Mouse (Mus musculus) WW6 (cell line): ENCODE measurements around the gene Nfatc2.

Source experiments
- DNase-seq: peaks from one replicate; pipeline ENCODE4 v3.0.0-alpha.2; 2013; ENCODE audit warnings: low read depth, low spot score

The Nfatc2 gene

DNA sequence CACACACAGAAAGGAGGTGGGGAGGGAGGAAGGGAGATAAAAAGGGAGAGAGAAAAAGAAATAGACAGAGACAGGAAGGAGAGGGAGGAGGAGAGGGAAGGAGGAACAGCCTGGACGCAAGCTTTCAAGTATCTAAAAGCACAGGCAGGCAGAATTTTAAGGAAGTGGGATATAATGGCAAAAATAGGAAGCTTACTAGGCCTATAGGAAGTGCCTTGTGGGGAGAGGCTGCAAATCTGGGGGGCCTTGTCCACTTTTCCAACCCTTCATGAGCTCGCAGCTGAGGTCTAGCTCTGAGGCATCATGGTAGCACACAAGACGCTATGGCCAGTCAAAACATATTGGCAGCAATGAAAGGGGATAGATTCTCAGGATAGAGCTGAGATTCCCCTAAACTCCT is 22.3 kb downstream of the Nfatc2 start:
- DNase-seq: no peak

DNA sequence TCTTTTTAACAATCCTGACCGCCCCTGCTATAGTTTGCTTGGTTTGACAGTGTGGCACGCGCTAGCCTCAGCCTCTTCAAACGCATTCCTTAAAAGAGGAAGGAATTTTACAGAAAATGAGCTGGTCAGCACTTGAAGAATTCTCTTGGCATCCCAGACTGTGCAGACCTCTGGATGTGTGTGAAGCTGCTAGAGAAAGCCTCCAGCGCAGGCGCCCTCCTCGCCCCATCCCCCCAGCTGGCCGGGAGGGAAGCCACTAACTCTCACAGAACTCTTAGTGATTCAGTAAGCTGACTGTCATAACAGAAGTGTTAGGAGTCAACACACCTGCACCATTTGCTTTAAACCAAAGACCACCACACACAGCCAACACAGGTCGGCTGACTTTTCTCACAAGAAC is 23.3 kb downstream of the Nfatc2 start:
- DNase-seq: no peak

DNA sequence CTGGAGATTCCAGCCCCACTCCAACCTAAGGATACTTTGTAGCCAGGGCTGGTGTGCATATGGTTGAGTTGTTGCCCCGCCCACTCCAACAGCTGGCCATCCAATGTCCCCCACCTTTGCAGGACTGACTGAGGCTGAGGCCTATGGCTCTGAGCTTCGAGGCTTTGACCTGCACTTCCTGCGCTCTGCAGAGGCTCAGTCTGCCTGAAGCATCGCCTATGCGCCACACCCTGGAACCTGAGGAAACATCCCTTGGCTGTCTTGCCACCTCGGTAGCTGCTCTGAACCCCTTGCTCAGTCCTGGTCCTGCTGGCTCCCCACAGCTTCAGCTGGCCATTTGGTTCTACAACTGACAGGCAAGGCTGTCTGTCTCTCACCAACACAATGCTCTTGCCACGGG is 24.1 kb downstream of the Nfatc2 start:
- DNase-seq: no peak

DNA sequence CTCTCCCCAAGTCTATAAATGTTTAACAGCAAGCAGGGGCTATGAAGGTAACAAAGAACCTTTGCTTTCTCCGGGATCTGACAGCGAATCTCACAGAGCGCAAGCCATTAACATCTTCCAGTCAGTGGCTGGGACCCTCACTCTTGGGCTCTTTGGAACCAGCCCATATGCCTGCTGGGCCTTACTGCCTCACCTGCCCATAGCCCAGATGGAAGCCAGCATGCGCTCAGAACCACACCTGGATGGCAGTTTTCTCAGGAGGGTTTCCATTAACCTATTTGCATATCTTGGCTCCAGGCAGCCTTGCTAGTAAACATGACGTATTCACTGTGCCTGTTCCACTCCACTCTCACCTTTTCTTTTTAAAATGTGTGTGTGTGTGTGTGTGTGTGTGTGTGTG is 25.6 kb downstream of the Nfatc2 start:
- no peak for DNase-seq

DNA sequence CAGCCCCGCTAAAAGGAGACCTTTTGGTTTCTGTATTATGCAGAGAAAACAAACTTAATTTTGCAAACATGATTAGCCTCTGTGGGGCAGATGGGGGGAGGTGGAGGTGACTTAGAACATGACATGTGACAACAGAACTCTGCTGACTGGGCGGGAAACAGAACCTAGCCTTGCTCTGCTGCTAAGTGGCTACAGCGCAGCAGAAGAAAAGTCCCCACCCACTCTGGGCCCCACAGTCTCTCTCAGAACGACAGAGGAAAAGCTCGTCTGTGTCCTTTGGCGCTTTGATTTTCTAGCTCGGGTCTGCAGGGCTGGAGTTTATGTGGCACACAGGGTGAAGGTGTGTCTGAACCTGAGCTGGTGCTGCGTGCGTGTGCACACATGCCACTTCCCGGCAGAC is 26.5 kb downstream of the Nfatc2 start:
- DNase-seq: no peak

DNA sequence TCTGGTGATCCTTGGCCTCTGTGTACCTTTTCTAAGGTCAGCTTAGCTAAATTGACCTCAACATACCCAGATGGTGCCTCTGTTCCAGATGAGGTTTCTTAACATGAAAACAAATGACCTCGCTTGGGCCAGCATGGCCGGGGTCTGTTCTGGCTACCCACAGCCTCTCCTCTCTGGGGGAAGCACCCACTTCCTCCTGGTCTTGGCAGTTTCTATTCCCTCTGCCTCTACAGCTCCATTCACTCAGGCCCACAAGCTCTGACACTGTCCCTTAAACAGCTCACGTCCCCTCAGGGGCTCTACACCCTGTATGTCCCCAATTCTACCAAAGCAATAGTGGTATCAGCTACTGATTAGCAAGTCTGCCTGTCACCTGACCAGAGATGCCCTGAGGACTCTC is 27.6 kb downstream of the Nfatc2 start:
- DNase-seq: no peak

DNA sequence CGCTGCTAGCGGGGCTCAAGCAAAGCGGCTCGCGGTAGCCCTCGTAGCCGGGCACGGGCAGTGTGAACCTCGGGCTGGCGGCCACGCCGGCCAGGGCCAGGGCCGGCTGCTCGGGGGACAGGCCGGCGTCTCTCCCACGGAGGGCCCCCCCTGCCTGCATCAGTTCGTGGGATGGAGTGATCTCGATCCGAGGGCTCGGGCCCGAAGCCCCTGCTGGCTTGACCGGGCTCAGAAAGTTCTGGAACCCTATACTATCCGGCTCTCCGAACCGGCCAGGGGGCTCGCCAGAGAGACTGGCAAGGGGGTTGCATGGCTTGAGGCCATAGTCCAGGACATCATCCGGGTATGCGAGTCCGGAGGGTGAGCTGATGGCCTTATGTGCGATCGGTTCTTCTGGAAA is 30.2 kb downstream of the Nfatc2 start:
- no peak for DNase-seq

DNA sequence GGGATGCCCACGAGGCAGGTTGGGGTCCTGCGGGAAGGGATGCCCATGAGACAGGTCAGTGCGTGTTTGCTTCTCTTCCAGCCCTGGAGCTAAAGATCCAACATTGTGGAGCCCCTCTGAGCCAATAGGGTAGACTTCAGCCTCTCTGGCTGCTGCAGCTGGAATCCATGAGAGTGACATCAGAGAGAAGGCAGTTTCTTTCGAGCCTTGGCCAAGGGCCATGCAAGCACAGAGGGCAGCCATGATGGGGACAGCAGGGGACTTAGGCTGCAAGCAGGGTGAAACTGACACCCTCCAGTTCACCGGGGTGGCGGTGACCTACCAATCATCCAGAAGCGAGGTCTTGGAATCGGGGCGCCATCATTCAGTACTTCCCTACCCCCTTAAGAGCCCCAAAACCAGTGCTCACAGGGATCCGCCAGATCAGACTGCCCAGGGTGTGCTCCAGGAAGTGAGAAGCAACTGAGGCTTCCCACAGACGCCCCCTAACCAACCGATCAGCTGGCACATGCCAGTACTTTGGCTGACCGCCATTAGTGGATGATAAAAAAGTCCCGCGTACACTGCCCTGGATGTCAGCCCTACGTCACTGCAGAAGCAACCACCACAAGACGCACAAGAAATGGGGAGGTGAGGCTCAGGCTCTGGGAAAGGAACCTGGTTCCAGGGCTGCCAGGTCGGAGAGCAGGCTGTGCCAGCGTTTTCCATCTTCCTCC is 35.8 kb downstream of the Nfatc2 start:
- no peak for DNase-seq

DNA sequence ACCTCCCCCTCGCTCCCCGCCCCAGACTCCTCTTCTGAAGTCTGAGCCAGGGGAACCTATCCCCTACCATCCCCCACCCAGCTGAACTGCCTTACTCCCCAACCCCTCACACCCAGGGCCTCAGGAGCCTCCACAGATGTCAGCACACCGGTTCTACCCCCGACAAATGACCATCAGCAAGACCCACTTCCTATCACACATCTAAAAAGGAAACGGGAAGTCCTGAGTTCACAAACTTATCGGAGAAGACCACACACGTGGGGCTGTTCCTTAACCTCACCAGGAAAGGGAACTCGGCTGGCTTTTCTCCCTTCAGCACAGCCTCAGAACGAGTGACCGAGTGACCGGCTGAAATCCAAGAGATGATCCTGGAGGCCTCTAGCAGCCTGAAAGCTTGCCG is 38.3 kb downstream of the Nfatc2 start:
- no peak for DNase-seq

DNA sequence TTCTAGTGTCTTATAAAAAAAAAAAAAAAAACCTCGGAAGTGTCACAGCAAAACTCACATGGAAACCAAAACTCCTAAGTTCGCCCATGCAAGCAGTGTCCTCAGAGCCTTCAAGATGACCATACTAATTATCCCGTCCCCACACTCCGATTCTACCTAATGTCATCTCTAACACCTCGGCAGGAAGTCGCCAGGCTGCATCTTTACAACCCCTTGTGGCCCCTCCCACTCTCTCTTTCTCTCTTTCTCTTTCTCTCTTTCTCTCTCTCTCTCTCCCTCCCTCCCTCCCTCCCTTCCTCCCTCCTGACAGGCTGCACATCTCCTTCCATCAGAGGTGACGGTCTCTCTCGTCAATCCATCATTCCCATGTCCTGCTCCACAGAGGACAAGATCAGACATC is 44.4 kb downstream of the Nfatc2 start:
- no peak for DNase-seq

DNA sequence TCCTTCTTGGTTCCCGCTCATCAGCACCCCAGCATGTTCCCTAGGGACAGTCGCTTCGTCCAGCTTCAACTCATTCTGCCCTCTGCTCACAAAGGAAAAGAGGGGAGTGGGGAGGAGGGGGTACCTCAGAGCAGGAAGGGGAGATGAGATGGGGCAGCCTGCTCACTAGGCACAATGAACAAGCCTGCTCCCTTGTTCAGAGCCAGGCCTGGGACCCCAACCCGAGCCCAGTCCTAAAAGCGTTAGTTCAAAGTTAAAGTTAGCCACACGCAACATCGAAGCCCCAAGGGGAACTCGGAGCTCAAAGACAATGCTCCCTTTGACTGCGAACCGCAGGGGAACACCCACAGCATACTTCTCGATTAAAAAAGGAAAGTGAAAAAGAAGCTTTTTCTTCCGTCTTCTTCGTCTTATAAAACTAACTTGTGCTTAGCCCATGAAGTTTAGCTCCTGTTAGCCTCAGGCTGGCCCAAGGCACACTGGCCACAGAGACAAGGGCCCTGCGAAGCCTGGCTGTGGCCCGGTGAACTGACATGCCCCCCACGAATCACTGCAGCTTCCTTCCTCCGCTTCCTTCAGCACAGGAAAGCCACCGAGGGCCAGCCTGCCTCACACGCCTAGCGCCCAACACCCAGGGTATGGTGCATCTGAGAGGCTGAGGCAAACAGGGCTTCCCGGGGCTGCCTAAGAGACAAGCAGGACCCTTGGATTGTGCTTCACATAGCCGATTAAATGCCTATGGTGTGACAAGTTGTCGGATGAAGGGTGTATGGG is 45.4 kb downstream of the Nfatc2 start:
- no peak for DNase-seq

DNA sequence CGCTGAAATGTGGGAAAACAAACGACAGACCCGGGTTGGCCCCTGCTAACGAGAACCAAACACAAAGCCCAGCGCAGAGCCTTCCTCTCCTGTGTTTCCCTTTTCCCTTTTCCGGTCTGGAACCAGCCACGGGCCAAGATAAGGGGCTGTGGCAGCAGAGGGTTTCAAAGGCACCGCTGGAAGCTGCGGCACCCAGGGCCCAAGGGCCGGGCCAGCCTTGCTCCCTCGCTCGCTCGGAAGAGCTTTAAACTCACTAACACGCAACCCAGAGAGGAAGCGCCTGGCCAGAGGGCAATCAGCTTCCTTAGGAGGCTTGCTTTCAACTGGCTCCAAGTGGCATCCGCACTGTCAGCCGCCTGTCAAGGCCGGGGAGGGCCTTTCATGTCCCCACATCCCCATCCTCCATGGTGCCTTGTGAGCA is 47.9 kb downstream of the Nfatc2 start:
- DNase-seq: no peak

DNA sequence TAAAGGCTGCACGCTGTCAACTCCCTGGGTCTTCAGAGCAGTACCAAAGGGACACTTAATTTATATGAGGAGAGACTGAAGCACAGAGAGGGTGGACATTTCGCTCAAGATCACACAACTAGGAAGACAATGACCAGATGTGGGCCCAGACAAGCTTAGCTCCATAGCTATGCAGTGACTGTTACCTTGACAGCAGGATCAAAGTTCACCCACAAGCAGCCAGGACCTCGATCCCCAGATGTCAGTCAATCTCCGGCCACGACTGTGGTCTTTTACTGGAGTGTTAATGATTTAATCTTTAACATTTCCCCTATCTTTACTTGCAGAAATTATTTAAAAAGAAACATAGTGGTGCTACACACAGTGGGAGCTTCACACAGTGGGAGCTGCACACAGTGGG is 49.1 kb downstream of the Nfatc2 start:
- no peak for DNase-seq

DNA sequence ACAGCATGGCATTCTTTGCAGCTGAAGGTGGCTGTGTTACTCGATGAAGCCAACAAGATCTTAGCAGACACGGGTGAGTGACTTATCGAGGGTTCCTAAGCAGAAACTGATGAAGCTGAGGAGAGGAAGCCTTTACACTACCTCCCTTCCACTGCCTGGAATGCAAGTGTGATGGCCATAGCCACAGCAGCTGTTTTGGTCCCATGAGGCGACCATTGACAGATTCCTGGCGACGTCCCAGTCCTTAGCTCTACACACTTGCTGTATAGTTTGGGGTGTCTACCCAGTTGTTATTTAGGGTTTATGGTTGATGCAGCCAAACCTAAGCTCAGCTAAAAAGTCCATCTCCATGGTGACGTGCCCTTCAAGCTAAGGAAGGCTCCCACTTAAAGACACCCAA is 50.2 kb downstream of the Nfatc2 start:
- DNase-seq: no peak

DNA sequence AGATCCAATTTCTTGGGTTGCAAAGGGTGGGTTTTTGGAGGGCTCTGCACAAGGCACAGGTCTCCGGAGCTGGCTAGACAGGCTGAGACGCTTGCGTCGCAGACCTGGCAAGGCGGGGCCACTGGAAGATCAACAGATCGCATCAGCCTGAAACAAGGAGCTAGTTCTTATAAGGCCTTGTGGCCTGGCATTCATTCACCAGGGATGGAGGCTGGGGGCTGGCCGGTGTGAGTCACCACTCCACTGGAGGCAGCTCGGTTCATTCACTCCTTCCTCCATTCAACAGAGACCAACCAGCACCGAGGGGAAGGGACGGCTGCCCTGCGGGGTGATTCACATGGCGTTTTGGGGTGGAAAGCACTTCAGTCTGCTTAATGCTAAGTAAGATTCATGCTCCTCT is 52.1 kb downstream of the Nfatc2 start:
- DNase-seq: no peak

DNA sequence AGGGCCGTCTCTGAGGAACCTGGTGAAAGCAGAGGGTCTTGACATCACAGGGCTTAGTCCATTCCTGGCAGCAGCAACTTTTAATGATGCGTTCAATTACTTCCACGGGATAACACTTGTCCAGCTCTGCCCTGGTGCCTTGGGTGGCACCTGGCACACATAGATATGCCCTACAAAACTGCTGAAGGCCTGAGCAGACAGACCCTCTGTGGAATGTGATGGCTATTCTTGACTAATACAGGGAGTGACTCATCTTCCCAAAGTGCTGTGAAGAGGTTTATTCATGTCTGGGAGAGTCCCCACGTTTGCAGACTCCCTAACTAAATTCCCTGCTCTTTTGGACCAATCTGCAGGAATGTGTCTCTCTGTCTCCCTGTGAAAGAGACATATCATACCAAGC is 53.4 kb downstream of the Nfatc2 start:
- DNase-seq: no peak

DNA sequence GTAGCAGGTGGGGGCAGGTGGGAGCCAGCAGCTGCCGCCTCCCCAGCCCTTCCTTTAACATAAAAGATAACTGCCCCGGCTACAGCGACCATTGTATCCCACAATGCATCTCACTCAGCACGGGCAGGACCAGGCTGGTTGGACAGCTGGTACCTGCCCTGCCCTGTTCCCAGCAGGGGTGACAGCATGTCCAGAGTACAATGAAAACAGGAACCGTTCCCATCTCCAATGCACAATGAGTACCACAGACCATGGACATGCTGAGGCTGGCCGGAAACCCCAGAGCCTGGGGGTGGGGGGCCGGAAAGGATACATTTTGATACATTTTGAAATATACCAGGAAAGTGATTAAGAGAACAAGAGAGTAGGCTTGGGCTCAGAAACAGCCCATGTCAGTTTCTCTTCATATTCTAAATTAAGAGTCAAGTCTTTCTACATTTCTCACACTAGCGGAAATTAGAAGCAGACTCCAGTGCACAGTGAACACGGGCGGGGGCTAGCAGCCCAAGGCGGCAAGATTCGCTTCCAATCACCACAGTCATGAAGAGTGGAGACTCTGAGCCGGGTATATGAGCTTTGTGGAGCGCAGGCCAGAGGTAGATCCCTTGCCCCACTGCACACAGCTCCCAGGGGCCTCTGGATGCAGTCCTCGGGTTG is 55.4 kb downstream of the Nfatc2 start:
- no peak for DNase-seq

DNA sequence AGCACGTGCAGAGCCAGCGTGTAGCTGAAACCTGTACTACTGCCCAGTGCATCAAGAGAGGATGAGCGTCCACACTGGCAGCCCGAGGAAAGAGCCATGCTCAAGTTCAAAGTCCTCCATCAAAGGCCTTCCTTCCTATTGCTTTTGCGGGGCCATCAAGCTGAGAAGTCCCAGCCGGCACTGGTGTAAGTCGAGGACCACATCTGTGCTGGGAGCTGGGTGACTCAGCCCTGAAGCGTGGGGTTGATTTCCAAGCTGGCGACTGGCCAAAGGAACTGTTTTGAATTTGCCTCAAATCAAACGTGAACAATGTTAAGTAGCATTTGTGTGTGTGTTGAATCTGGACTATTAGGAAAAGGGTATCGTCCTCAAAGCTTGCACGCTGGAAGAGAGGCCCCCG is 57.4 kb downstream of the Nfatc2 start:
- DNase-seq: no peak

DNA sequence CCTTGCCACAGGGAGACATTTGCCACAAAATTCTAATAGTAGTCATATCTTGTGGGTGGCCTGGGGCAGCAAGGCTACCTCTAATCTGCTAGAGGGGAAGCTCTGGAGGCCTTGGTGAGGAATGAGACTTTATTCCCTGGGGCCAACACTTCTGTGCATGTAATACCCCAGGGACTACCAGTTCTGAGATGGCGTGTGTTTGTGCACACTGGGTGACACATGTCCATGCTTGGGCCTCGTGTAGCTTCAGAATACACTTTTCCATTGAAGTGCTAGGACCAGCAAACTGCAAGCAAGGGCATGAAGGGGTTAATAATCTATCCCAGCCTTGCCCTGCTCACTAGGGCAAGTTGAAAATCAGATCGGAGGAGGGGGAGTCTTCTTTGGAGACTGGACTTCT is 58.4 kb downstream of the Nfatc2 start:
- no peak for DNase-seq

DNA sequence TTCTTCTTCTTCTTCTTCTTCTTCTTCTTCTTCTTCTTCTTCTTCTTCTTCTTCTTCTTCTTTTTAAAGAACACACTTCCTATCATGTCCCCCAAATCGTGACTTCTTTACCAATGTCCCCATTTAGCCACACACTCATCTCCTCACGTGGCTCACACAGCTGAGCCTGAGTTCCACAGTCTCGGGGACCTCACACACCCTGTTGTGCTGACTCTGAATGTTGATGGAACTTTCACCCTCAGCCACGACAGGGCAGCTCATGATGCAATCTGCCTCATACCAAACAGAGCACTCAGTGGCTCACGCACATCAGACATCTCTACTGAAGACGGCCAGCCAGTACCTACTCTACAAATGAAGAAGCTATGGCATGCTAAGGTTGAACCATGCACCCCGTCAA is 60.2 kb downstream of the Nfatc2 start:
- DNase-seq: no peak

DNA sequence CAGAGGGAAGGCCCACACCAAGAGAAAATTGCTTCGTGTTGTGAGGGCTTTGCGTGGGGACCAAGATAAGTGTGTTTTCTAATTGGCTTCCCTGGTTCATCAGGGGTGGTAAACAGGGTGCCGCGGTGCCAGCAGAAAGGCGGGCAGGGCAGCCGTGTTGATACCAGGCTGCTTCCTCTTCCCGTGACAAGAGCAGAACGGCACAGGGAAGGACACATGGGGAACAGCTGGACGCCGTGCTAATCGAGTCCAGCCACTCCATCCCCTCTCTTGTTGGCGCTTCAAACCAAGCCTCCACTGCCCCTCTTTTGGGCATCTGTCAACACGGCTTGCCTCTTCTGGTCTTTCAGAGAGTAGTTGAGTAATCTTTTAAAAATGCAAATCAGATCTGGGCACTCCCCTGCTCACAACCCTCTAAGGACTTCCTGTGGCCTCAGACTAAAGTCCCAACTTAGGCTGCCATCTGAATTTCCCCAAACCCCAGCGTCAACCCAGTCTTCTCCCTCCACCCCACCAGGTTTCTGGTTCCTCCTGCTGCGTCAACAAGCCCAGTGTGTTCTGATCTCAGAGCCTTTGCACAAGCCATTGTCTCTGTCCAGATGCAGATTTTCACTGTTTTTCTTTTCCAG is 61.7 kb downstream of the Nfatc2 start:
- no peak for DNase-seq

DNA sequence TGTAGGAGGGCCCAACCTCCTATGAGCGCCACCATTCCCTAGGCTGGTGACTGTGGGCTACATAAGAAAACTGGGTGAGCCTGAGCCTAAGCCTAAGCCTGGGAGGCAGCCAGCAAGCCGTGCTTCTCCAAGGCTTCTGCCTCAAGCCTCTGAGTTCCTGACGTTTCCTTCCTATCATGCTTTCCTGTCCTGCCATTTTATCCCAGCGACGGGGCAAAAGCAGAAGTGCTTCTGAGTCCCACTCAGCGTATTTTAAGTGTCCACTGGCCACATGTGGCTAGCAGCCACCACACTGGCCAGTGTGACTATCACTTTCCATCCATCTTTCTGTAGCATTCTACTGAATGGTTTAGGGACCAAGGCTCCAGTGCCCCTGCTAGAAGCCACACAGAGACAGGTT is 62.4 kb downstream of the Nfatc2 start:
- DNase-seq: no peak
